Mouse (Mus musculus) NIH3T3 (cell line): ENCODE measurements around the gene Gm28710.

Experiments
- DNase-seq: peaks from one replicate; pipeline ENCODE4 v3.0.0-alpha.2; 2012; ENCODE audit warnings: low read depth

Gene Gm28710

DNA sequence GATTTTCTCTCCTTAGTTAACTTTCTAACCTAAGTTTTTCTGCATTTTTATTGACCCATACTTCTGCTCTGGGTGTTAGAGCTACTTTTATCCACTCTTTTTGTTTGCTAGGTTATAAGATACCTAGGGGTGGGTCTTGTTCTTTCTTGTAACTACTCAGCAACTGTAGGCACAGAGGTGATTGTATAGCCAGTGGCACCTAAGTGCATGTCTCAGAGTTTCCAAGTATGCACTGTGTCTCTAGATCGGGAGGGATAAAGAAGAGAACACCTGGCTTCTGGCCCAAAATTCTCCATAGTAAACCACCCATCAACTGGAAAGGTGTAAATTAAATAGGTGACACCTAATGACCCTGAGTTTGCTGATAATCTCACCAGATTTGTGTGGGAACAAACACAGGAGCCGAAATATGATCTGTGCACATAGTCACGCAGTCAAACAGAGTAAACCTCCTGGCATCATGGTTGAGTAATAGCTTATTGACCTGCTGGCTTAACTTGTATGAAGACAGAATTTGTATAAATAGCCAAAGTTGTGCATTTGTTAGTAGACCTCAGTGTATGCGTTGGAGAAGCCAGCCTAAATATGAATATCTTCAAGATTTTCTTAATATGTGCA, at the start of gene Gm28710:
Gene Gm28710, plus strand, starts transcription at position 568 of the 618 bp plus-strand sequence.
- no peak for DNase-seq

DNA sequence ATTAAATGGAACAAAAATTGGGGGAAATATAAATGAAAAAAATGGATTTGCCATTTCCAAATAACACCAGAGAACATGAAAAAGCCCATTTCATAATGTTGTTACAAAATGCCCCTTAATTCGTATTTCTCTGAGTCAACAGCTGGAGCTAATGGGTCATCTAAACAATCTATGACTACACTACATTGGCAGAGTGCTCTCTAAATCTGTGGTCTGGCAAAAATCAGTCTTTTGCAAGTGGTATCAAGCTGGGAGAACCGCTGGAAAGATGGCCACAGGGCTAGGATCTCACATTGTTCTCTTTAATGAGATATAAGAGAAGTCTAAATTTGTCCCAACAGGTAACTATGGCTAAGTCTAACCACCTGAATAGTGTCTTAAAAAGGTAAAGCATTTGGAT, 14.4 kb upstream of the Gm28710 start:
- DNase-seq: peak; percentile 80

DNA sequence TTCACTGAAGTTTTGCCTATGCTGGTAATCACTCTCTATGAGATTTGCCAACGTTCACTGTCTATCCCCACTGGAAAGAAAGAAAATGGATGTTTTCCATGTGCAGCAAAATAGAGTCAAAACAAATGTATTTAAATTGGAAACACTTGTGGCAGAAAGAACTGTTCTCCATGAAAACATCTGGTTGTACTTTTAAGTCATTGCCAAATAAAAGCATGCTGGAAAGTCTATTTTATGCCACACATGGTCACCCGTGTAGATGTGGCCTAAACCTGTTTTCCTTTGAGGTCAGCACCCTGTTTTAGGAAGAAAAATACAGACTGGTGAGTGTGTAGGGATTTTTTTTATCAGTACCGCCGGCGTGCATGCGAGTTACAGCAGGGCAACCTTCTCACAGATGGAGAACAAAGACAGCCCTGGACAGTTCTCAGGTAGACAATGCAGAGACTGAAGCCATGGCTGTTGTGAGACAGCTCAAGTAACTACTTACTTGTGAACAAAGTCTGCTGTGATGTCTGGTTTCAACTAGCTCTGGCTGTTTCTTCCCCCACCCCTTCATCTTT, 12.9 kb upstream of the Gm28710 start:
- peak; percentile 76 for DNase-seq

DNA sequence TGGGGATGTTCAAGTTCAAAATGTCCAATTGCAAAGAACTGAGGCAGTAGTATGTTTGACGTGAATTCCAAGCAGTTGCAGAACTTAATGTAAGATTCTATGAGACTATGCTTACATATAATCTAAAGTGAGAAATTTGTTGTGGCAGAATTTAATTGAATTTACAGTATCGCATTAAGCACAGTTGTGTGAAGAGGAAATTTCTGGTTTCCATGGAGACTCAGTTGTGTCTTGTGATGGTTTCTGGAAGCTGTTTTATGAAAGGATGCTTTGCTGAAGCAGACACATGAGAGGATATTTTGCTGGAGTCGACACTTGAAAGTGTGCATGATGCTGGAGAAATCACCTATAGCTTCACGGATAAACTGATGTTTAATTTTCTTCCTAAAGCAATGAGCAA, 6.0 kb upstream of the Gm28710 start:
- no peak for DNase-seq

DNA sequence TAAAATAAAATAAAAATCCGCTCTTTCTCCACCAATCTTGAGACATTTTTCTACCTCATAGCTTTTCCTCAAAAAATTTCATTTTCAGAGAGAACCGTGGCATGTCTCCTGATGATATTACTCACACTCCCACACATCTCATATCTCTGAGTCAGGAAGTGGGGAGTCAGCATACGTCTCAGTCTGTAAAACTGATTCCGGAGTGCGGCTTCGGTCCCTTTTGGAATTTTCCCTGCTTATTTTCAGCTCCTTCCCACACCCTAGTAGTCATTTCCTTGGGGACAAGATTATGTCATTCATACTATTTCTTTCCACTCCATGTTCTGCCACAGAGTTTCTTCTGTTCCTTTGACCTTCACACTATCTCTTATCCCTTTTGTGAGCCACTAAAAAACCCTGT, 3.4 kb downstream of the Gm28710 start:
- DNase-seq: peak; percentile 52

DNA sequence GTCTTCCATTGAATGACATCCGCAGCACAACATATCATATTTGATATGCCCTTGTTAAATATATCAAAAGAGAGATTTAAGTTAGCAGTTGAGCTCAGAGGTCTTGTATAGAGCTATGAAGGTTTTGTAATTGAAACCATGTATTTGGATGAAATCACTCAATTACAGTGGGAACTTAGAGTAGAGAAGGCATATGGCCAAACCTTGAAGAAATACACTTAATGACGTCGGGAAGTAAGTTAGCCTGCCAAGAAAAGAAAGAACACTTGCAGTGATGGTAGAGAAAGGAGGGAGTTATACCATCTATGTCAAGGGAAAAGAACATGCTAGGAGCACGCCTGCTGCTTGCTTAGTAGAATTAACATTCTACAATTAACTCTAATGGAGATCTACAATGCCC, 11.1 kb downstream of the Gm28710 start:
- DNase-seq: peak; percentile 75

DNA sequence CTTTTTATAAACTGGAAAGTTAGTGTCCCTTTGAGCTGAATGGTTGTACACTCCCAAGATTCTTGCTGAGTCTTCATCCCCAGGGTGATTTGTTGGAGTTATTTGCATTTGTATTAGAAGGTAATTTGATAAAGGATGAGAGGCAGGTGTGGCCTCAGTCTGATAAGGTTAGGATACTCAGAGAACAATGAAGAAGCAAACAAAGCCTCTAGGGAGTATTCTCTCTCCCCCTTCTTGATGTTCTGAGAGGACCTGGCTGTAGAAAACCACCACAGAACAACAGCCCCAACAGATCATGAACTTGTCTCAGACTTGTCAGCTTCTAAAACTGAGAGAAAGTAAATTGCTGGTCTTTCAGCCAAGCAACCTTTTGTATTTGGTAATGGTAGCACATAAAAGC, 47.4 kb downstream of the Gm28710 start:
- no peak for DNase-seq

DNA sequence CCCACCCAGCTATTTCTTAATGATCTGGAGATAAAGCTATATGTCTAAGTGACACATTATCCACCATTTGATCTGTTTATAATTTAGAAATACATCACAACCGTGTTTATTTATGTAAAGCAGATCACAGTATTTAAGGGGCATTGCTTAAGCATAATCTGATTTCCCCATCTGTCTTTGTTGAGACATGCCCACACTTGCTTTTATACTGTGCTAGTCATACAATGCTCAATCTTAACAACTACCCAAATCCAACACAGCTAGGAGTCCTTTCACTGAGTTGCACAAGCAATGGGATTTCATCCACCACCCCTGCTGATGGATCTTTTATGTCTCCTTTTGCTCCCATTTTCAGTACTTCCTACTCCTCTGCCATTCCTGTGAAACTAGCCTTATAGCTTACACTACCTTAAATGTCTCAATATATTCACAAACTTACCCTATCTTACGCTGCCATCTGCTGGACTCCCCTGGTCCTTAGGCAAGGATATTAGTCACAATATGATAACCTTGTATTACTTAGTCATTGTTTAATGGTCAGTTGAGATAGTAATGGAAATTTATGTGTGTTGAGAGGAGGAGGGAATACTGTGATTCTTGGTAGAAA, 77.8 kb downstream of the Gm28710 start:
- peak; percentile 89 for DNase-seq

DNA sequence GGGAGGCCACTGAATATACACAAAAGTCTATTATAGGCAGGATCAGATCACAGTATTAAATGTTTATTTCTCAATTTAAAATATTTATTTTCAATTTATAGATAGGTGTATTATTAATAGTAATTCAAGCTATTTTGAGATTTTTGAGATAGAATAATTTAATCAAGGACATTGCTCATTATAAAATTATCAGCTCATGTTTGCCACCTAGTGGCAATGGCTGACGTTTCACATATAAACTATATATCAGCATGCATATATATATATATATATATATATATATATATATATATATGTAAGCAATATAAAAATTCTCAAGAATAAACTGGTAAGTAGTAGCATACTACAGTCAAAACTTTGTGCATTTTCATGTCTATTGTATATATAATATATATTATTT, 102.6 kb downstream of the Gm28710 start:
- DNase-seq: peak; percentile 76

DNA sequence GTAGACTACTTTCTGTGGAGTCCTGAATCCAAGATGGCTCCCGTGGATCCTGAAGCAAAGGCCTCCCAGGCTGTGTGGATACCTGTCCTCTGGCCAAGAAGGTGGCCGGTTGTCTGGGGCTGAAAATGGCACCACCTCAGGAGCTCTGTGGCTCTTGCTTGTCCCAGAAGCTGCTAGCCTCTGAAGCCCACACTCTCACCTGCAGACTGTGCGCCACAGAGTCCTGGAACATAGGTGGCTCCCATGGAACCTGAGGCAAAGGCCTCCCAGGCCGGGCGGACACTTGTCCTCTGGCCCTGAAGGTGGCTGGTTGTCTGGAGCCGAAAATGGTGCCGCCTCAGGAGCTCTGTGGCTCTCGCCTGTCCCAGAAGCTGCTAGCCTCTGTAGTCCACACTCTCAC, 128.2 kb downstream of the Gm28710 start:
- no peak for DNase-seq

DNA sequence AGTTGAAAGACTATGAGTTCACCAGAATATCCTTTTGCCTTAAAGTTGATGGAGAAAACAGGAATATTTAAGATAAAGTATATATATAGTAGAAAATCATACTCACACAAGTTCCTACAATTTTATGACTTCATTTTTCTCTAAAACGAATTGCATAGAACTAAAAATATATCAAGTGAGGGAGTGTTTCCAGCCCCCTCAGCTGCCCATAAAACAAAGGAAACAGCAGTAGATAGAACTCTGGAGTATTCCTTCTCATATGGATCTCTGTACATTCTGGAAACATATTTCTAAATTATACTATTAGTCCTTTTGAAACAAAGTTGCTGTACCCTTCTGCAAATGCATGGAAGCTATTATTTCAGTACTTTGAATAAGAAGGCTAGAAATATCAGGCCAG, 130.9 kb downstream of the Gm28710 start:
- no peak for DNase-seq
